Mouse (Mus musculus) small intestine, adult 2 months (tissue): ENCODE results near the gene Sdsl. TPM values are rescaled to one million over a fixed set of nuclear protein-coding genes. Genes with fewer than 3 reads are reported as not detected.
A peak's percentile ranks its signal among the peaks of the same experiment; 100 is the strongest.

Experiments used
- H3K27ac ChIP-seq: fragments of 200-500 bp; 2 replicates; pipeline ENCODE4 v1.5.1; 2012; ENCODE audit warnings: low read depth, low read length, control low read depth, inconsistent platforms; ENCODE audit not compliant: insufficient read depth
- H3K27me3 ChIP-seq: fragments of 200-500 bp; 2 replicates; pipeline ENCODE4 v1.6.1; 2012; ENCODE audit warnings: mild to moderate bottlenecking, moderate library complexity, low read length, inconsistent platforms; ENCODE audit not compliant: control insufficient read depth, insufficient read depth
- H3K36me3 ChIP-seq: fragments of 200-500 bp; 2 replicates; pipeline ENCODE4 v1.6.1; 2012; ENCODE audit warnings: mild to moderate bottlenecking, low read length, control low read depth, inconsistent platforms; ENCODE audit not compliant: control insufficient read depth, insufficient read depth
- H3K4me1 ChIP-seq: fragments of 200-500 bp; 2 replicates; pipeline ENCODE4 v1.6.1; 2012; ENCODE audit warnings: low read length, inconsistent platforms, mixed read lengths; ENCODE audit not compliant: control insufficient read depth, insufficient read depth, insufficient read length
- H3K4me3 ChIP-seq: fragments of 200-500 bp; 2 replicates; pipeline ENCODE4 v1.5.1; 2012; ENCODE audit warnings: low read depth, mild to moderate bottlenecking, control low read depth, inconsistent platforms, low read length, moderate library complexity
- CTCF ChIP-seq: fragments of 200-500 bp; IDR thresholded peaks from 2 replicates; pipeline ENCODE4 v1.5.1; 2012; ENCODE audit warnings: low read depth, mild to moderate bottlenecking, control low read depth, inconsistent platforms, low read length, moderate library complexity, mixed read lengths; ENCODE audit not compliant: insufficient replicate concordance, insufficient read length; ENCODE audit errors: extremely low read depth
- POLR2A ChIP-seq: fragments of 200-500 bp; IDR thresholded peaks from 2 replicates; pipeline ENCODE4 v1.6.1; 2012; ENCODE audit warnings: low read depth, mild to moderate bottlenecking, control low read depth, inconsistent platforms, low read length, moderate library complexity
- WGBS: fragments of 180-500 bp; shearing (Covaris S2); methylation state at CpG from one replicate; pipeline ENCODE4 v1.1.7; 2018; 5-methylcytosine and 5-hydroxymethylcytosine counted together
- polyA plus RNA-seq: library from polyadenylated mRNA; depleted of rRNA; stranded (reverse); fragments of >200 nt; gene quantifications from 2 replicates; pipeline ENCODE4 v1.2.3, GENCODE M21; 2012

The Sdsl gene
- polyA plus RNA-seq, 1 experiment: 46.4 TPM

DNA sequence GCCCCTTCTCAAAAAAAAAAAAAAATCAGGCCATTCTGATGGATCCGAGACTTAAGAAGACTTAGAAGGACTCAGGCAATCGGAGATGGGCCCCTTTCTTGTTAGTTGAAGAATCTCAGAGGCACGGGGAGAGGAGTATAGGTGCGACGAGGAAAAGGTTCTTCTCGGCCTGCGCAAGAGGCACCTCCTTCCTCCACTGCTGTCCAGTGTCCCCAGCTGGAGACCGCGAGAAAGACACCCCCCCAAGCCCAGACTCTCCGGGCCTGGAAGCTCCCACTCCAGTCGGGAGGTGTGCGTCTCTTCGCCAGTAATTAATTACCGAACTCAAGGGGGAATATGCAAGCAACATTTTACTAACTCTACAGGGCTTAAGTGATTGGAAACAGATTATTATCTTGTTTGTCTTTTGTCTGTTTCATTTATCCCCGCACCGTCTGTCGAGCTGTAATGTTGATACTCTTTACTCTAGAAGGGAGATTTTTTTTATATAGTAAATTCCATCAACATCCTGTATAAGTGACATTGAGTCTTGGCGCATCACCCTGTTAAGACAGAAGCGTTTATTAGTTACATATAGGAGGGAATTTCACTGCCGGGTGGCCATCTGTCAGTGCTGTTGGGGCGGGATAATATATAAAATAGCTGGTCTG is 44.3 kb downstream of the Sdsl start:
- H3K36me3 ChIP-seq: no peaks in the 10 kb centered on the region
- H3K4me1 ChIP-seq: no peaks in the 10 kb centered on the region
- H3K27ac ChIP-seq: no peak overlapping the region
- 3% methylated on average over 21 of the region's 21 CpGs for WGBS
- H3K4me3 ChIP-seq: no peak overlapping the region
- TF ChIP-seq POLR2A (no peak), CTCF (no peak)
- H3K27me3 ChIP-seq: peaks cover 81% of the 10 kb centered on the region

DNA sequence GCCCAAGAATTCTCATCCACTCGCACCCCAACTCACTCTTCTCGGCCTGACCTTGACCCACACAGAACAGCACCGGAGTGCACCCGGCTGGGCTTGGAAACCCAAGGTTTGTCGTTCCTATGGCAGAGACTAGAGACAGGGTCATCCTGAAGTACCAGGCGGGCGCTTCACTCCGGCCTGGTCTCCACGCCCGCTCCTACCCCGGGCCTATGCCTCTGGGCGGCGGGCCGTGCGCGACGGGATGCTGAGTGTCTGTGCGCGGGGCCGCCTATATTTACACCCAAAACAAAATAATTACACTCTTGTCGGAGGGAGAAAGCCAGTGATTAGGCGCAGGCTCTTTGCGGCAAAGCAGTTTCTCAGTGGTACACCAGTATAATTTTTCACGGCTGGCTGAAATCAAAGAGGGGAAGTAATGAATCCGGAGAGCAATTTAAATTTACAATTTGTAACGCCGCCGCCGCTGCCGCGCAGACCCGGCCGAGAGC is 45.1 kb downstream of the Sdsl start:
- Histone ChIP-seq H3K36me3 (no peaks in the 10 kb centered on the region), H3K4me3 (no peak overlapping the region), H3K4me1 (no peaks in the 10 kb centered on the region), H3K27ac (no peak overlapping the region), H3K27me3 (peaks cover 74% of the 10 kb centered on the region)
- 3% methylated on average over 33 of the region's 33 CpGs for WGBS
- TF ChIP-seq POLR2A (no peak), CTCF (no peak)

DNA sequence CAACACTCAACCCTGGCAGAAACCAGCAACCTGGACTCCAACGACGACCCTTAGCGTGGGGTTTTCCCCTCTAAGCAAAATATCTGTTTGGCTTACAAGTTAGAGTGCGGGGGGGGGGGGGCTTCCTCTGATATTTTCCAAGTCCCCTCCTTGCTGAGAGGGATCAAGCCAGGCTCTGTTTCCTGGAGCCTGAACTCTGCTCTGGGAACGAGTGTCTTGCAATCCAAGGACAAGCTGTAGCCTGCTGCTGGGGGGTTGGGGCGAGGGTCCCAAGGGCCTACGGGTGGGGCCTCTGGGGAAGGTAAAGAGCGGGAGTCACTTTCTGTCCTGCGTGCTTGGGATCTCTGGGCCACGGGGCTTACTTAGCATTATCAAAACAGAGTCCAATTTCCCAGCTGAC is 46.0 kb downstream of the Sdsl start:
- no peaks in the 10 kb centered on the region for H3K36me3 ChIP-seq
- peaks cover 67% of the 10 kb centered on the region for H3K27me3 ChIP-seq
- H3K4me1 ChIP-seq: no peaks in the 10 kb centered on the region
- 2% methylated on average over 10 of the region's 10 CpGs for WGBS
- no peak for TF ChIP-seq CTCF
- no peak for TF ChIP-seq POLR2A
- H3K4me3 ChIP-seq: no peak overlapping the region
- H3K27ac ChIP-seq: no peak overlapping the region

DNA sequence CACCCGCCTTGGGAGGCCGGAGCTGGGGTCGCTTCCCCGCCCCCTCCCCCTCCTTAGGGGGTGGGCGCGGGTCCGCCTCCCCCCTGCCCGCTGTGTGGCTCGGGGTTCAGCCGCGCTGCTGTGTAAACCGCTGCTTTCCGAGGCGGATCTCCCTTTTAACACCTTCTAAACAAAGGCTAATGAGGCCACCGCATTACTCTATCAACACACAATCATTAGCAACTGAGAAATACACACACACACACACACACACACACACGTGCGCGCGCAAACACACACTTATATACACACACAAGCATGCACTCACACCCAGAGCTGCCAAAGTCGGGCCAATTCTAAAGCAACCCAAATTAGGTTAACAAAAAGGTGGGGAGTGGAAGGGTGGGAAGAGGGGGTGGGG is 46.9 kb downstream of the Sdsl start:
- WGBS: under 1% methylated on average over 20 of the region's 20 CpGs
- peaks cover 59% of the 10 kb centered on the region for H3K27me3 ChIP-seq

DNA sequence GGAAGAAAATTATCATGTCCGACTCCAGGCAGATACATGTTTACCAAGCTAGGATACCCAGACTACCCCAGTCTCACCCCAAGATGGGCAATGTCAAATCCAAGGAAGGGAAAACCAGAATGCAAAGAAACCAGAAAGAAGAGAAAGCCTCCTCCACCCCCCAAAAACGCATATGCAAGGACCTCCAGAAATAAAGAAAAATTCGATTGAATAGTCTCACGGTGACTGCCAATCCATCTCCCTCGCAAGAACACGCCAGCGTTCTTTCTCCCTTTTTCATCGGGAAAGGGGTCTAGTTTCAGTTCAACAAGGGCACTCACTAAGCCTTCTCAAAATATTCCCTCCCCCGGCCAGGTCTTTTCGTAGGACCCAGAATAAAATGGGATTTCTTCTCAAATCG is 48.0 kb downstream of the Sdsl start:
- 3% methylated on average over 11 of the region's 11 CpGs for WGBS
- Histone ChIP-seq H3K27me3 (peaks cover 51% of the 10 kb centered on the region), H3K27ac (no peak overlapping the region), H3K36me3 (no peaks in the 10 kb centered on the region), H3K4me1 (no peaks in the 10 kb centered on the region), H3K4me3 (no peak overlapping the region)
- TF ChIP-seq POLR2A: no peak
- TF ChIP-seq CTCF: no peak

More for the DNA sequence above, 46.9 kb downstream of the Sdsl start:
- no peaks in the 10 kb centered on the region for H3K4me1 ChIP-seq
- no peak overlapping the region for H3K4me3 ChIP-seq
- H3K27ac ChIP-seq: no peak overlapping the region
- no peaks in the 10 kb centered on the region for H3K36me3 ChIP-seq
- TF ChIP-seq POLR2A (no peak), CTCF (no peak)

DNA sequence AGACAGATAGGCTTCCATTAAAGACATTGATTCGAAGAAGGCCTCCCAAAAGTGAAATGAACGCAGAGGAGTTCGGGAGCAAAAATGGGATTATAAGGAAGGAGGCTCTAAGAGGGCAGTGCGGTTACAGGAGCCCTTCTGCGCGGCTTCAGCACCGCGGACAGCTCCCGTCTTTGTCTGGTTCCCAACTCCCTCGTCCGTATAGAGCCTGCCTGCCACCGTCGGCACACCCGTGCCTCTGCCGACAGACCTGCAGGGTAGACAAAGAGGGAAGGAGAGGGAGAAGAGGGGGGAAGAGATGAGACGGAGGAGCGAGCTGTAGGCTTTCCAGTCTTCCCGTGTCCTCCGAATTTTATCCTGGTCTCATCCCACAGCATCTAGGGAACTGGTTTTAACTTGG is 48.6 kb downstream of the Sdsl start:
- Histone ChIP-seq H3K27ac (no peak overlapping the region), H3K36me3 (no peaks in the 10 kb centered on the region), H3K27me3 (peaks cover 48% of the 10 kb centered on the region), H3K4me3 (no peak overlapping the region), H3K4me1 (no peaks in the 10 kb centered on the region)
- no peak for TF ChIP-seq CTCF
- no peak for TF ChIP-seq POLR2A
- WGBS: 1% methylated on average over 19 of the region's 19 CpGs

DNA sequence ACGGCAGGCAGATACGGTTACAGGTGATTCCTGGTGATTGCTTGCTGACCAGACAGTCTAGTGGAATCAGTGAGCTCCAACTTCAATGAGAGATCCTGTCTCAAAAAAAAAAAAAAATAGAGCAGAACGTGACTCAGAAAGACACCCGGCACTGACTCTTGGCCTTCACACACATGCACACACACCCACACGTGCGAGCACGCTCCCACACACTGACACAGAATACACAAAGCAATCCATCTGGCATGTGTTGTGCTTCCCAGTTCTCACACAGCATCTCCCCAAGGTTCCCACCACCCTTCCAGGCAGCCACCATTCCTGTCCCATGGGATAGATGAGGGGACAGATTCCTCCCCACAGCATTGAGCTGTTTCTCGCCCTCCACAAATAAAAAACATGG is 52.5 kb downstream of the Sdsl start:
- Histone ChIP-seq H3K27ac (no peak overlapping the region), H3K36me3 (no peaks in the 10 kb centered on the region), H3K27me3 (peaks cover 18% of the 10 kb centered on the region), H3K4me1 (no peaks in the 10 kb centered on the region), H3K4me3 (no peak overlapping the region)
- WGBS: 78% methylated on average over 8 of the region's 8 CpGs
- no peak for TF ChIP-seq CTCF
- TF ChIP-seq POLR2A: no peak

DNA sequence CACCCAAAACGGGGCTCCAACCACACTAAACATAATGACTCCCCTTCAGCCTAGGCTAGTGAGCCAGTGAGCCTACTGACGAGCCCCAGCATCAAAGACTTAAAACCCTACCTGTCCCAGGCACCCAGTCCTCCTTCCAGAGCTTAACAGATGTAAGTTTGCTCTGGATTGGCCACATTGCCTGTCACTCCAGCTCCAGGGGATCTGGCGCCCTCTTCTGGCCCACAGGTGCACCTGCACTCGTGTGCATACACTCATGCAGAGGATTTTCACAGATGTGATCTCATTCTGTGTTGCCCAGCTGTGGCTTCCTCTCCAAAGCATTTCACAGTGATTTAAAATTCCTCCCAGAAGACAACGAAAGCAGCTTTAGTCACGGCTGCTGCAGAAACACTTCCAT is 59.2 kb downstream of the Sdsl start:
- H3K27me3 ChIP-seq: peaks cover 12% of the 10 kb centered on the region; the same call in 1 of the 2 replicates
- TF ChIP-seq CTCF (peak; percentile 12; the same call in 1 of the 2 replicates), POLR2A (no peak)
- WGBS: 83% methylated on average over 6 of the region's 6 CpGs
- H3K4me1 ChIP-seq: no peaks in the 10 kb centered on the region
- no peak overlapping the region for H3K27ac ChIP-seq
- H3K4me3 ChIP-seq: no peak overlapping the region
- no peaks in the 10 kb centered on the region for H3K36me3 ChIP-seq
